7 mouse cellular contexts compared by ENCODE assay signal in genomic region chr15:83366933-83367552, GRCm38 (mm10). TPM values are rescaled to one million over a fixed set of nuclear protein-coding genes. Genes with fewer than 3 reads are reported as not detected.
A peak's percentile ranks its signal among the peaks of the same experiment; 100 is the strongest.
DNase-seq lines count a peak whose midpoint lies in the region; ATAC-seq and TF ChIP-seq lines count a peak whose summit lies in the region.

No protein-coding gene starts in this region.

- TF ChIP-seq POLR2A in bone marrow, adult 2 months (IDR thresholded peaks at IDR 0.05; ENCODE audit: borderline replicate concordance, control insufficient read depth, low read depth, low read length) = peak; percentile 27; the same call in 1 of the 2 replicates
- no peak for TF ChIP-seq POLR2A in kidney, adult 2 months (IDR thresholded peaks at IDR 0.05; ENCODE audit: low read depth, low read length)

- peak; percentile 59; the same call in 1 of the 2 replicates for ATAC-seq in embryonic facial prominence, embryonic 11.5 days (replicated peaks; ENCODE audit: insufficient number of reproducible peaks, low FRiP score, low TSS enrichment, low read depth)
- ATAC-seq in limb, embryonic 15.5 days (ENCODE audit: insufficient number of reproducible peaks, low FRiP score, low TSS enrichment, low read depth) = peak; percentile 81
- peak; percentile 95 for ATAC-seq in midbrain, embryonic 16.5 days

- H3K27me3 ChIP-seq in embryonic facial prominence, embryonic 11.5 days (ENCODE audit: control insufficient read depth, insufficient read depth, low read length) = 0 out of 2 replicates have a peak, but pooled peaks cover 2% of the 10 kb centered on the region
- no peaks in the 10 kb centered on the region for H3K27me3 ChIP-seq in kidney, adult 2 months (replicated peaks; ENCODE audit: control insufficient read depth, insufficient read depth, low read length)
- no peaks in the 10 kb centered on the region for H3K27me3 ChIP-seq in limb, embryonic 15.5 days
- no peaks in the 10 kb centered on the region for H3K27me3 ChIP-seq in midbrain, embryonic 16.5 days (ENCODE audit: control insufficient read depth, insufficient read depth, low read depth, low read length)

- DNase-seq in embryonic facial prominence, embryonic 11.5 days (ENCODE audit: low spot score) = peak; percentile 66
- DNase-seq in heart, adult 8-10 months (ENCODE audit: low spot score) = peak; percentile 50
- peak; percentile 91 for DNase-seq in kidney, adult 2 months
- DNase-seq in spleen, postnatal 10 days (ENCODE audit: low spot score in 2 of 2) = peak; percentile 50 to 89

- no peaks in the 10 kb centered on the region for H3K9me3 ChIP-seq in embryonic facial prominence, embryonic 11.5 days (replicated peaks; ENCODE audit: control insufficient read depth, low read length)
- no peaks in the 10 kb centered on the region for H3K9me3 ChIP-seq in limb, embryonic 15.5 days
- H3K9me3 ChIP-seq in midbrain, embryonic 16.5 days (replicated peaks; ENCODE audit: control insufficient read depth, low read length, poor library complexity, severe bottlenecking) = no peaks in the 10 kb centered on the region

- 17% methylated on average over 54 of the region's 58 CpGs for WGBS in bone marrow, adult 2 months
- 23% methylated on average over 55 of the region's 58 CpGs for WGBS in embryonic facial prominence, embryonic 11.5 days
- WGBS in kidney, adult 2 months = 19% methylated on average over 57 of the region's 58 CpGs
- 16% methylated on average over 57 of the region's 58 CpGs for whole genome bisulfite sequencing in limb, embryonic 15.5 days
- 26% methylated on average over 55 of the region's 58 CpGs for WGBS in midbrain, embryonic 16.5 days

- no peaks in the 10 kb centered on the region; the same call in none of the 2 replicates for H3K4me1 ChIP-seq in bone marrow, adult 2 months (ENCODE audit: control insufficient read depth, insufficient read depth, low read length)
- H3K4me1 ChIP-seq in embryonic facial prominence, embryonic 11.5 days (ENCODE audit: control insufficient read depth, insufficient read depth, low read length) = no peaks in the 10 kb centered on the region
- no peaks in the 10 kb centered on the region; the same call in 1 of the 2 replicates for H3K4me1 ChIP-seq in kidney, adult 2 months (ENCODE audit: control insufficient read depth, insufficient read depth, low read length)
- H3K4me1 ChIP-seq in limb, embryonic 15.5 days = peaks cover 8% of the 10 kb centered on the region
- 0 out of 2 replicates have a peak, but pooled peaks cover 2% of the 10 kb centered on the region for H3K4me1 ChIP-seq in midbrain, embryonic 16.5 days (ENCODE audit: control insufficient read depth, insufficient read depth, low read length)

- no peaks in the 10 kb centered on the region for H3K36me3 ChIP-seq in embryonic facial prominence, embryonic 11.5 days (replicated peaks; ENCODE audit: control insufficient read depth, insufficient read depth, low read depth, low read length)
- H3K36me3 ChIP-seq in kidney, adult 2 months (ENCODE audit: control insufficient read depth, insufficient read depth, low read length) = no peaks in the 10 kb centered on the region
- H3K36me3 ChIP-seq in limb, embryonic 15.5 days = peaks cover under 1% of the 10 kb centered on the region; the same call in 1 of the 2 replicates
- H3K36me3 ChIP-seq in midbrain, embryonic 16.5 days (ENCODE audit: control insufficient read depth, insufficient read depth, low read length) = no peaks in the 10 kb centered on the region

- peak overlapping the region; percentile 53 for H3K4me3 ChIP-seq in bone marrow, adult 2 months (replicated peaks; ENCODE audit: control insufficient read depth, low read depth, low read length)
- H3K4me3 ChIP-seq in embryonic facial prominence, embryonic 11.5 days (ENCODE audit: low read depth, low read length) = peak overlapping the region; percentile 24
- peak overlapping the region; percentile 54 for H3K4me3 ChIP-seq in kidney, adult 2 months (ENCODE audit: insufficient read depth, low read depth, low read length)
- peak overlapping the region; percentile 41 for H3K4me3 ChIP-seq in limb, embryonic 15.5 days
- peak overlapping the region; percentile 44 for H3K4me3 ChIP-seq in midbrain, embryonic 16.5 days (ENCODE audit: low read depth, low read length)

- no peak overlapping the region for H3K9ac ChIP-seq in embryonic facial prominence, embryonic 11.5 days (replicated peaks; ENCODE audit: low read length)
- no peak overlapping the region for H3K9ac ChIP-seq in limb, embryonic 15.5 days
- peak overlapping the region; percentile 17; the same call in 1 of the 2 replicates for H3K9ac ChIP-seq in midbrain, embryonic 16.5 days (ENCODE audit: low read depth, low read length)

- H3K27ac ChIP-seq in bone marrow, adult 2 months (ENCODE audit: control insufficient read depth, insufficient read depth, low read depth, low read length, poor library complexity) = no peak overlapping the region
- H3K27ac ChIP-seq in embryonic facial prominence, embryonic 11.5 days (replicated peaks; ENCODE audit: low read depth, low read length) = no peak overlapping the region
- H3K27ac ChIP-seq in kidney, adult 2 months (ENCODE audit: insufficient read depth, low read depth, low read length) = no peak overlapping the region
- no peak overlapping the region for H3K27ac ChIP-seq in limb, embryonic 15.5 days
- H3K27ac ChIP-seq in midbrain, embryonic 16.5 days (ENCODE audit: low read length) = no peak overlapping the region

- TF ChIP-seq CTCF in bone marrow, adult 2 months (IDR thresholded peaks at IDR 0.05; ENCODE audit: control insufficient read depth, insufficient read depth, low read length) = no peak
- TF ChIP-seq CTCF in kidney, adult 2 months (conservative IDR thresholded peaks at IDR 0.05; ENCODE audit: insufficient read depth, insufficient read length, low read depth, low read length) = no peak

- peak overlapping the region; percentile 43 for H3K4me2 ChIP-seq in embryonic facial prominence, embryonic 11.5 days (ENCODE audit: low read depth, low read length)
- peak overlapping the region; percentile 68 for H3K4me2 ChIP-seq in limb, embryonic 15.5 days
- H3K4me2 ChIP-seq in midbrain, embryonic 16.5 days (ENCODE audit: low read length) = peak overlapping the region; percentile 56

RNA-seq across cellular contexts. Expression of gene Arfgap3, which starts 17.0 kb away (rescaled TPM):
- polyA plus RNA-seq in bone marrow, adult 2 months (2011; ENCODE audit: insufficient read depth, insufficient read length, low replicate concordance, missing spikeins) = 7.5 and 12.1 TPM in 2 replicates
- 37.0 and 40.8 TPM in 2 replicates for polyA plus RNA-seq in embryonic facial prominence, embryonic 11.5 days (2014; fragmentation: Nextera tagmentation; extraction: Ambion mirVana)
- total RNA-seq in heart, adult 8-10 months (2022) = 10 to 100 TPM; 10.2 to 11.8 (median 11.1) TPM
- polyA plus RNA-seq in kidney, adult 2 months (2012; rRNA removed) = 21.4 and 26.5 TPM in 2 replicates
- 60.8 and 61.4 TPM in 2 replicates for polyA plus RNA-seq in limb, embryonic 15.5 days (2015; fragmentation: Nextera tagmentation; extraction: Ambion mirVana)
- 45.1 and 45.6 TPM in 2 replicates for polyA plus RNA-seq in midbrain, embryonic 16.5 days (2015; fragmentation: Nextera tagmentation; extraction: Ambion mirVana)
